Mouse (Mus musculus) spleen, embryonic (tissue): ENCODE results near the gene Sccpdh.
"Not testable (repeated sequence)": the region's sequence is repeated elsewhere in the genome, so short reads cannot be mapped to it uniquely, and the experiment has no call there.

Experiments used
- CTCF ChIA-PET: fragments of 350-600 bp; sonication (Branson Sonifier 250); formaldehyde crosslinking; loops from one replicate; lab custom pipeline; 2022; lab: Charles Lee

Sccpdh gene

DNA sequence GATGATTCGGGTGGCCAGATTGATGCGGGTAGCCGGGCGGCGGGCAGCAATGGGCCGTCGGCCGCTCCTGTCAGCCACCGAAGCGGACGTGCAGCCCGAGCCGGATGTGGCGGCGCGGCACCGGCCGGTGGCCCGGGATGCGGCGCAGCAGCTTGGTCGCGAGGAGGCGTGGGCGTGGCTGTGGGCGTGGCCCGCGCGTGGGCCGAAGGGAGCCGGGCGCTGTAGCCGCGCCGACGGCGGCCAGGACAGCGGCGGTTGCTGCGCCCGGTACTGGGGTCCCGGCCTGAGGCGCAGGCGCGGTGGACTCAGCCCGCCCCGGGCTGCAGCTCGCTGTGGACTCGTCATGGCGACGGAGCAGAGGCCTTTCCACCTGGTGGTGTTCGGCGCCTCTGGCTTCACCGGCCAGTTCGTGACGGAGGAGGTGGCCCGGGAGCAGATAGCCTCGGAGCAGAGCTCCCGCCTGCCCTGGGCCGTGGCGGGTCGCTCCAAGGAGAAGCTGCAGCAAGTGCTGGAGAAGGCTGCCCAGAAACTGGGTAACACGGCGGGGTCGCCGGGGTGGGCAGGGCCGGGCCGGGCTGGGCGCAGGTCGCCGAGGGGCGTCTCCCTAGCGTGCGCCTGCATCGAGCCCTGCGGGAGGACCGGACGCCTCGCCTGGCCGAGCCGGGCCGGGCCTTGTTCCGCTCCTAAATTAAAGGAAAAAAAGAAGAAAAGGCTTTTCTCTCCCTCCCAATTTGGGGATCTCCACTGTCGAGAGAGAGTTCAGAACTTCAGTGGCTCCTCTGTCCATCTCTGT, at the start of gene Sccpdh:
Gene Sccpdh (plus strand): TSS at position 198 of the 793 bp plus-strand sequence.
- CTCF ChIA-PET, result no interaction called here

DNA sequence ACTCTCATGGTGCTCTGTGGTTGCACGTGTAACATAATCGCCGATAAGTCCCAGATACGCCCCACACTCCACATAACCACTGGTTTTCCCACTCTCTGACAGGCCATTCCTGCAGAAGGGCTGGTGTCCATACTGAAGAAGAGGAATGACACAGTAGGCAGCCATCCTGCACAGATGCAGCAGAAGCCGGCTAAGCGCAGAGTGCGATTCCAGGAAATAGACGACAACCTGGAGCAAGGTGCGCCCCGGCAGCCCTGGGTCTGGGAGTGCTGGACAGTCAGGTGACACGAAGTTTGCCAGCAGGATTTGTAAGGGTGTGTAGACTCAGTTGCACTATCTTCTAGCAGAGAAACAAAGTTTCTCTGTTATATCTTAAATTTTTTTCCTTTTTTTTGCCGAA, 45.3 kb upstream of the Sccpdh start:
- CTCF ChIA-PET, result interaction anchor here (1.8 kb wide), 1 partner anchor 120 kb away, joined by 4 read pairs; no protein-coding TSS in a partner anchor

DNA sequence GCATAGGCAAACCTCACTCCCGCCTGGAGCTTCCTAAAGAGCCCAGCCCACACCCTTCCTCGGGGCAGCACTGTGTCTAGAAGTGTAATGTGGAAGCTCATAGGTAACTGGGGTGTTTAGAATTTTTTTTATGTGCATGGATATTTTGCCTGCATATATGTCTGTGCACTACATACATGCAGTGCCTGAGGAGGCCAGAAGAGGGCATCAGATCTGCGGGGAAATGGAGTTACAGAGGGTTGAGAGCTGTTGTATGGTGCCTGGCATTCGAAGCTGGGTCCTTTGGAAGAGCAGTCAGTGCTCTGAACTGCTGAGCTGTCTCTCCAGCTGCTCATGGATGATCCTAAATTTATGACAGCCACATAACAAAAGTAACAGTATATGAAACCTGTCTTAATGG, 44.4 kb upstream of the Sccpdh start:
- CTCF ChIA-PET, result interaction anchor here (0.9 to 1.8 kb wide), 2 partner anchors 8 to 121 kb away, joined by 4 to 6 read pairs; no protein-coding TSS in a partner anchor

DNA sequence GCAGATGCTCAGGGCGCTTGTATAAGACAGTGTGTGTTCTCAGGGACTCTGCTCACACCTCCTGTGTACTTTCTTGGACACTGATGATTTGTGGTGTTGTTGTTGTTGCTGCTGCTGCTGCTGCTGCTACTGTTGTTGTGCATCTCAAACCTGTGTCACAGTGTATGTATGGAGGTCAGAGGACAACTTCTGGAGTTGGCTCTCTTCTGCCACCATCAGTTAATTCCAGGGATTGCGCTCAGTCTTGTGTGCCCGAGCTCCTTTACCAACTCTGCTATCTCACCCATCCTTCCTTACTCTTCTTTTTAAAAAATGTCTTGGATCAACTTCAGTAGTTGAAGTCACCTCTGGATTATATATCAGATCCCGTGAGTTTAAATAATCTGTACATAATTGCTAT, 43.7 kb upstream of the Sccpdh start:
- CTCF ChIA-PET, result interaction anchor here (0.9 to 1.8 kb wide), 2 partner anchors 8 to 122 kb away, joined by 4 to 6 read pairs; no protein-coding TSS in a partner anchor

DNA sequence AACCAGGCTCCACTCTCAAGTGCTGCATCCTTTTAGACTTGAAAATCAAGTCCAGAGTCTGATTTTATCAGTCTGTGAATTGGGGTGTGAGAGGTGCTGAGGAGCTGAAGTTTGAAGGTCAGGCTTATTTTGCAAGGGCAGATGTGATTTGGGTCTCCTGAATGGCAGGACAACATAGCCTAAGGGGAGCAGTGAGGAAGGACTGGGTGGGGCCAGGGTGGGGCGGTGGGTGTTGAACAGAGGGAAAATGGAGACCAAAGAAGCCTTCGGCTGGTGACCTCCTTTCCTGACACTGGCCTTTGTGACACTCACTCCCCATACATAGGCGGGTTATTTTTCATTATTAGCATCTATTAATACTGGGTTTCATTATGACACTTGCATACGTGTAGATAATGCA, 40.2 kb upstream of the Sccpdh start:
- CTCF ChIA-PET, result no interaction called here

DNA sequence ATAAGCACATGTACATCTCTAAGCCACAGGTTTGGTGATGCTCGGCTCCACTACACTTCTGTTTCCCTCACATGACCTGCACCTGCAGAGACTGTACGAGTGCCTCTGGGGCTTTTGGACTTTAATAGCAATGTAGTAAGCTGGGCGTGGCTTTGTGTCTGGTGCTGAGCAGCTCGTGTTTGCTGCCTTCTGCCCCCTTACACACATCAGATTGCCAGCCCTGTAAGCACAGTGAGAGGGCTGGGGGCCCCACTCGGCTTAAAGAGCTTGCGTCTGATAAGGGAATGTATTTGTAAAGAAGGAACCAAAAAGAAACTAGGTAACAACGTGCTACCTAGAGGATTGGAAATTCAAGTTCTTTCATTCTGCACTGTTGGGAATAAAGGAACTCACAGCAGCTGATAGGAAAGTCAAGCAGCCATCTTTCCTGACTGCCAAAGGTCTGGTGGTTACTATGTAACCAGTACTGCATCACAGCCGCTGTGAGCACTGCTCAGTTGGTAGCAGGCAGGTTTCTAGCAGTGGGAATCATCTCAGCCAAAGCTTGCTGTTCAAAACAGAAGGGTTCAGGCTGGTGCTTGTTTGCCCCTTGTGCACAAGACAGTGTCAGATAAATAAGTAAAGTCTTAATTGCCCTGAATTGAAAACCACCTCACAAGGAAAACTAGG, 39.4 kb upstream of the Sccpdh start:
- CTCF ChIA-PET, result no interaction called here

DNA sequence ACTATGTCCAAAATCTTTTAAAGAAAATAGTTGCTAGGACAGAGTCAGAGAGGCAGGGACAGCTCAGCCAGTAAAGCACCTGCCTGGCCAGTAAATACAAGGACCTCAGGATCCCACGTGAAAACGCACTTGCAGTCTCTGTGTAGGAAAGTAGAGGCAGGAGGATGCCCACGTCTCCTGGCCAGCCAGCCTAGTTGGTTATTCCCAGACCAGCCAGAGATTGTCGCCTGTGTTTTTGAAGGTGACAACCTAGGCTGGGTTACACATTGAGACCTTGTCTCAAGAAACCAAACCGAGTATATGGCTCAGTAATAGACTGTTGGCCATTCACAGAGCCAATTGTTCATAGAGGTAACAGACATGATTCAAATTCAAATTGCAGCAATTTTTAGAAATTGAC, 38.7 kb upstream of the Sccpdh start:
- CTCF ChIA-PET, result interaction anchor here (0.6 kb wide), 1 partner anchor 24 kb away, joined by 3 read pairs; no protein-coding TSS in a partner anchor

DNA sequence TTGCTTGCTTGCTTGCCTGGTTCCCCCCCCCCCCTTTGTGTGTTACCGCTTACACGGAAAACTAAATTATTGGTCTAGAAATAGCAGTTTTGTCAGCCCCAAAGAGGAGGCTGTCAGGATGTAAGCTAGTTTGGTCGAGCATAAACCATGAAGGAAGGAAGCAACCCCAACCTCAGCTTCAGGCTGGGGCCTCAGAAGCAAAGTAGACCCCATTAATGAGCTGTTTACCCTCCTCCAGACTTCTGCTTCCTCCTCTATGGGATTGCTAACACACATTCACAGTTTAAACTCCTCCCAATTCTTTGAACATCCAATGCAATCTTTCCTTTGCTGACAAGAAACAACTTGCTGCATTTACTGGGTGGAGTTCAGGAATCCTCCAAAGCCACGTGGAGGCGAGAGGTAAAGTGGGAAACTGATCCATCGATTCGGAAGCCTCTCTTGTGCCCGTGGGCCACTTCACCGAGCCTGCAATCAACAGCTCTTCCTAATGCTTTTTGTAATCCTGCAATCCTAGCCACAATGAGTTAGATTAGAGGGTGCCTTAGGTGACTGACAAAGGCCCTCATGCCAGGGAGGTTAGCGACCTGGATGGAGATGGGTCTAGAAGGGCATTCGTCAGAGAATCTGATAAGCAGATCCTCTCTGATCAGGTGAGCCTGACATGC, 35.1 kb upstream of the Sccpdh start:
- CTCF ChIA-PET, result interaction anchor here (1.1 kb wide), 1 partner anchor 9 kb away, joined by 6 read pairs; no protein-coding TSS in a partner anchor

DNA sequence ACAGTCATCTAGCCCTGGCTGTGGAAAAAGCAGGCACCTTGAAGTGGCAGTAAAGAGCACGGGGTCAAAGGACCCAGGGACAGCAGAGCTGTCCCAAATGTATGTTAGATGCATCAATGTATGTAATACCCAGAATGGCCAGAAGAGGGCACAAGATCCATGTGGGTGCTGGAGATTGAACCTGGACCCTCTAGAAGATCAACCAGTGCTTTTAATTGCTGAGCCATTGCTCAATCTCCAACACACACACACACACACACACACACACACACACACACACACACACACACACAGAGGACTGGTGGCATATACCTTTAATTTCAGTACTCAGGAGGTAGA, 34.6 kb upstream of the Sccpdh start:
- CTCF ChIA-PET, result no interaction called here

DNA sequence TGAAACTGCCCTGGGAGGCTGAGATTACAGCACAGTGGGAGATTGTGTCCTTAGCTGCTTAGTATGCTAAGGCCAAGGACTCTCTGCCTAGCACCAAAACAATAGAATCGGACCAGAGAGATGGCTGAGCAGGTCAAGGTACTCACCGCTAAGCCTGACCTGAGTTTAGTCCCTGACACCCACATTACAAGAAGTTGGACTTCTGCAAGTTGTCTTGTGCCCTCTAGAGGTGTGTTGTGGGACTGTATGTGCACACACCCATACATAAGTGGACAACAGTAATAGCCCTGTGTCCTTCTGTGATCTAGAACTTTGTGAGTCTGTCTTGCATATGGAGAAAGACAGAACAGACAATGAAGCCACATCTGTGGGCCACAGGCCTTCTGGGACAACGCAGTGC, 33.9 kb upstream of the Sccpdh start:
- CTCF ChIA-PET, result no interaction called here

DNA sequence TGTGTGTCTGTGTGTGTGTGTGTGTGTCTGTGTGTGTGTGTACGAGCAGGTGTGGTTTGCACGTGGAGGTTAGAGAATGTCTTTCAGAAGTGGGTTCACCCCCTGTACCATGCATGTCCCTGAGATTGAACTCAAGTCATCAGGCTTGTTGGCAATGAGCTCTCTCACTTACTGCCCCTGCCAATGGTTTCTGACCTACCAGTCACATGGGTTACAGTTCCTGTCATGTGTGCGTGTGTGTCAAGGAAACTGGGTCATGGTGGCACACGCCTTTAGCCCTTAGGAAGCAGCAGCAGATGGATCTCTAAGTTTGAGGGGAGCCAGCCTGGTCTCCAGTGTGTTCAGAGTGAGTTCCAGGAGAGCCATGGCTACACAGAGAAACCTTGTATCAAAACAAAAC, 25.3 kb upstream of the Sccpdh start:
- CTCF ChIA-PET, result no interaction called here

DNA sequence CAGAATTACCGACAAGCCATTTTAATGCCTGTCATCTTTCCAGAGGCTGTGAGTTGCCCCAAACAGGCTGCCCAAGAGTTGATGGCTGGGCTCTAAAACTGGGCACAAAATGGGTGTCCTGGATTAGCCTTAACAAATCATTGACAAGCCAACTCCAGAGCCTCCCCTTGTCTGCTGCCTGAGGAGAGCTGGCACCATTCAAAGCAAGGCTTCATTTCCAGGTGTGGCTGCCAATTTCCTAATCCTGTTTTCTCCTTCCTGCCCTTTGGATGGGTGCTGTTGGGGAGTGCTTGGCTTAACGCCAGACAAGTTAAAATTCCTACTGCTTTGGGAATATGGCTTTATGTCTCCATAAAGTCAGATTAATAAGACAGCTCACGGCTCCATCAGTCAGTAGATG, 23.9 kb upstream of the Sccpdh start:
- CTCF ChIA-PET, result no interaction called here

DNA sequence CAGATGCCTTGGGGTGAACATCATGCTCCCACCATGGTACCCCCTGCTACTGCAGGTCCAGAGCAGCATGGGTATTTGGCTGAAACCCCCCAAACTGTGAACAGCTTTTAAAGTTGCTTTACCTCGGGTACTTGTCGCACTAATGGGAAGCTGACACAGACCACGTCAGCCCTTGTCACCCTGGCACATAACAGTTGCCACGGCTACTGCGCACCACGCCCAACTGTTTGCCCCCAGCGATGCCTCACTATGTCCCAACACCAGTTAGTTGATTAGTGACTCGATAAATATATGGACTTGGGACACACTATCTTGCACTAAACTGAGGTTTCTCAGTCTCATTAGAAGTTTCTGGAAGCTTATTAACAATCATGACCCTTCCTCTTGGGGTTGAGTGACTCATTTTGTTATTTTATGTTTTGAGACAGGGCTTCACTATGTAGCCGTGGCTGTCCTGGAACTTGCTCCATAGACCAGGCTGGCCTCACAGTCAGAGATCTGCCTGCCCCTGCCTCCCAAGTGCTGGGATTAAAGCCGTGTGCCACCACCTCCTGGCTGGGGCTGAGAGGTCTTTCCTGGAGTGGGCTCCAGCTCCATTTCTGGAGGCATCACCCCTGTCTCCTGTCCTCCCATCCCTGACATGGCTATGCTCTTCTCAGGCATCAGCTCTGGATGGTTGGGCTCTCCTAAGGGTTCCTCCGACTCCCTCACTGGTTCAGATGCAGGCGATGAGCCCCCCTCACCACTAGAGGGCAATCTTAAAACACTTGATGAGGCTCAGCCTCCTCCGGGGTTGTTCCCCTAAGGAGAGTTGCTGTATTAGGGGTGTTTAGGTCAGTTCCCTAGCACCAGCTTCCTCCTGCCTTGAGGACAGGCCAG, 22.7 kb upstream of the Sccpdh start:
- CTCF ChIA-PET, result no interaction called here

DNA sequence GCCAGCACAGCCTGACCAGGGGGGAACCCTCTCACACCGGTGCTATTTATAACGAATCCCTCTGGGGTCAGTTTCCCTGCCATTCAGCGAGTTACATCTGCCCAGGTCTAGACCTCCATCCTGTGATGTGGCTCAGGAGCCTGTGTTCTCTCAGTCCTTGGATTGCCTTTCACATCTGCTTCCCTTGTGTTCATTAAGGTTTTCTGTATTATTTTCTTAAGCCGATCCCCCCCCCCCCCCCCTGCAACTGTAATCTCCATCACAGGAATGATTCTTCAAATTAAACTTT, 22.1 kb upstream of the Sccpdh start:
- CTCF ChIA-PET, result no interaction called here

DNA sequence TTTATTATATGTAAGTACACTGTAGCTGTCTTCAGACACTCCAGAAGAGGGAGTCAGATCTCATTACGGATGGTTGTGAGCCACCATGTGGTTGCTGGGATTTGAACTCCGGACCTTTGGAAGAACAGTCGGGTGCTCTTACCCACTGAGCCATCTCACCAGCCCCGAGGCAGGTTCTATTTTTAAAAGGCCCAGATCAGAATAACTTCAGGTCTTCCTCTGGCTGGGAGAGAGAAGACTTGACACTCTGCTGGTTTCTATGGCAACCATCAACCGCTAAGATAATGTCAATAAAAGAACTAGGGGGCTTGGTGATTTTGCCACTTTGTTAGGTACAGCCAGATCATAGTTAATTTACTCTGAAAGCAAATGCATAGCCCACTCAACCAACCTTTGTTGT, 19.3 kb upstream of the Sccpdh start:
- CTCF ChIA-PET, result not testable (repeated sequence)

DNA sequence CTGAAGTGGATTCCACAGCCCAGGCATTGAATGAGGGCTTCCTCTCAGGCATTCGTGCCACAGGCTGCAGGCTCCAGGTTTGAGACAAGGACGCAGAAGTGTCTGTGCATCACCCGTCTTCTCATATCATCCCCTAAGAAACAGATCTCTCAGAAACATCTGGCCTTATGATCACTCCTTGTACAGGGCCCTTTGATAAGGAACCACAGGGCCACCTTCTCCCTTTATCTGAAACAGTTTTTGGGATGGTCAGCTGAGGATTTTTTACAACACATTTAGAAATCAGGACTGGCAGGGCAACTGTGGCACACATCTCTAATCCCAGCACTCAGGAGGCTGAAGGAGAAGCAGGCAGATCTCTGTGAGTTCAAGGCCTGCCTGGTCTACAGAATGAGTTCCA, 18.7 kb upstream of the Sccpdh start:
- CTCF ChIA-PET, result no interaction called here

DNA sequence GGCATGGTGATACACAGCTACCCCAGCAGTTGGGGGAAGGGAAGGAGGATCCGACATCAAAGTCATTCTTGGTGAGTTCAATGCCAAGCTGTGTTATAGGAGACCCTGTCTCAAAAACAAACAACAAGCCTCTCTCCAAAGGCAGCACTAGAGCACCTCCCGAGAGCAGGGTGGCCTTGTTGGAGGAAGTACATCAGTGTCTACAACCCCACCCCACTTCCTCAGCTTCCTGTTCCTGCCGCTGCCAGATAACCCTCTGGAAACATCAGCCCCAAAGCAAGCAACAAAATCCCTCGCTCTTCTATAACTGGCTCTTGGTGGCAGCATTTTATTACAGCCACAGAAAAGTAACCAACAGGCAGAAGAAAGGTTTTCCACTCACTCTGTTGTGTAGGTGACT, 17.7 kb upstream of the Sccpdh start:
- CTCF ChIA-PET, result no interaction called here

DNA sequence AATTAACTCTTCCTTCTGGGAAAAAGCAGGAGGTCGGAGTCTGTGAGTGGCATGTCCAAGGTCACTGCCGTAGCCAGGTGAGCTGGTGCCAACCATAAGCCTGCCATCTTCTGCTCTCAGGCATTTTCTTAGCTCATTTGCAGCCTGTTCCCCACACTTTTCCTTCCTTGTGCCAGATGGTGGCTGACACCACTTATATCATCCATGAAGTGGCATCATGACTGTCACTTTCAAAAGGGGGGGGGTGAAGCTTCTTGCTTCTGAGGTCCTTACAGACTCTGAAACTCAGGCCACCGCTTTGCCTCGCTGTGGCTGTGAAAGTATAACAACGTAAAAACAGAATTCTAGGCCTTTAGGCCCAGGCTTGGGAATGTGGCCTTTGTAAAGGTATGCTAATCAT, 16.8 kb upstream of the Sccpdh start:
- CTCF ChIA-PET, result no interaction called here

DNA sequence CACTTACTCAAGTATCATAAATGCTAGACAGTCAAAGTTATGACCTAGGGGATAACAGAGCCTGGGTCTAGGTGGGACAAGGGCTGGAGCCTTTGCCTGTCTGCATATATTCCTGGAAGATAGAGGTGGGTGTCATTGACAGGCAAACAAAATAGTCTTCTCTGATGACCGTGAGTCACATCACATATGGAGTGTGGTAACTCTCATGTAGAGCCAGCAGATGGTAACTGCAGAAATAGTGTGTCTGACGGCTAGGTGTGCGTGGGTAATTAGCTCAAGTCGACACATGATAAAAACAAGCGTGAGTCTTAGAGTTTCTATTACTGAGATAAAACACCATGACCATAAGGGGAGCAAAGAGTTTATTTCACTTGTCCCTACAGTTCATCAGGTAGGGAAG, 4.9 kb upstream of the Sccpdh start:
- CTCF ChIA-PET, result no interaction called here

DNA sequence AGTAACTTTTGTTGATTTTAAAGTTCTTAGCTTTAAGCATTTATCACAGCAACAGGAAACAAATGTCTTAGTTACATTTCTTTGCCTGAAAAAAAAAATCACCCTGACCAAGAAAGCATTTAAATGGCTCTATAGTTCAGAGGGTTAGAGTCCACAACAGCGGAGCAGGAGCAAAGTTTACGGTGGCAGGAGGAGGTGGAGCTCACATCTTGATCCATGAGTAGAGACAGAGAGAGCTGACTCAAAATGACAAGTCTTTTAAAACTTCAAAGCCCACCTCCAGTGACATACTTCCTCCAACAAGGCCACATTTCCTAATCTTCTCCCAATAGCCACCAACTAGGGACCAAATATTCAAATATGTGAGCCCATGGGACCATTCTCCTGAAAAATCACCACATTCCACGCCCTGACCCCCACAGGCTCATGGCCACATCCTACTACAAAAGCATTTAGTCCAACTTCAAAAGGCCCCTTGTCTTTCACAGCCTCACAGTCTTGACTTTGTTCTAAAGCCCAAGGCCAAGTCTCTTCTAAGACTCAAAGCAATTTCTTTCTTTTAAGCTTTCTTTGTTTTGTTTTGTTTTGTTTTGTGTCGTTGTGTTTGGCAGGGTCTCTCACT, 3.6 kb upstream of the Sccpdh start:
- CTCF ChIA-PET, result no interaction called here

DNA sequence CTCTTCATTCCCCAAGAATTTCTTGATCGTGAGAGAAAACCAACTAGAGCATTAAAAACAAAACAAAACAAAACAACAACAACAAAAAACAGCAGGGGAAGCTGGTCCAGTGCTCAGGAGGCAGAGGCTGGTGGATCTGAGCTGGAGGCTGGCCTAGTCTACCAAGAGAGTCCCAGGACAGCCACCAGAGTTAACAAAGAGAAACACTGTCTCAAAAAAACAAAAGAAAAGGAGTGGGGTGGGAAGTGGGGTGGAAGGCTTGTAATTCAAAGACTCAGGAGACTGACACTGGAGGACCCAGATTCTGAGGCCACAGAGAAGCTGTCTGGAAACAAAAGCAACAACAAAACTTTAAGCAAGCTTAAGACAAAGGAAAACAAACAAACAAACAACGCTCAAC, 1.0 kb upstream of the Sccpdh start:
- CTCF ChIA-PET, result no interaction called here
